Mouse (Mus musculus) spleen, adult 2 months (tissue): ENCODE data around the gene Traf4.

Source experiments
- CTCF ChIP-seq: fragments of 200-500 bp; IDR thresholded peaks from 2 replicates; pipeline ENCODE4 v1.5.1; 2011; ENCODE audit warnings: mild to moderate bottlenecking, inconsistent platforms; ENCODE audit not compliant: insufficient read depth, insufficient read length, insufficient replicate concordance; ENCODE audit errors: extremely low read depth
- POLR2A ChIP-seq: fragments of 200-500 bp; IDR thresholded peaks from 2 replicates; pipeline ENCODE4 v1.6.1; 2011; ENCODE audit warnings: low read depth, low read length, inconsistent platforms

- TF ChIP-seq CTCF (no peak), POLR2A (no peak)
Measured at GRCm38 (mm10) chr11:78156156-78156699, 9.2 kb downstream of the Traf4 start.
